ENCODE assay signal across 11 mouse cellular contexts in the genomic region with DNA sequence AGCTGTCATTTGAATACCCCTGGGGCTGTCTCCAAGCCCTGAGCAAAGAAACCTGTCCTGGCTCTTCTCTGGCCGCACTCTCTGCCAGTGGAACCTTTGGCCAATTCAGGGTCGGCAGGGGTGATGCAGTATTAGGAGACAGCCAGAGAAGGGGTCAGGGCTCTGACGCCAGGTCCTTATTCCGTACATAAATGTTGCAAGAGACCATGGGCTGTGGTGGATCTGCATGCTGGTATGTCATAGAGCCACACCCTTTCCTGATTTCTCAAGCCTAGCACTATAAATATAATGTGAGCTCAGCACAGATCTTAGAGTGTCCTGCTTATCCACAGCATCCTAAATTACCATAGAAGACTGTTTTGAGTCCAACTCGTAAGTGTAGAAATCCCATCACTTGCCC.
DNase-seq lines count a peak whose midpoint lies in the region; ATAC-seq lines count a peak whose summit lies in the region.
"Had no signal": no experiment of that assay in that cellular context is flagged by ENCODE, and none has a peak within 500 bp of the region (broad histone marks: within the 10 kb centered on the region; RNA-seq: fewer than 3 reads in every experiment).

No protein-coding gene starts in this region.

- no peak overlapping the region for H3K4me2 ChIP-seq in heart, embryonic 15.5 days
- H3K4me2 ChIP-seq: forebrain, embryonic 15.5 days; liver, embryonic 15.5 days had no signal

- no peaks in the 10 kb centered on the region for H3K9me3 ChIP-seq in heart, embryonic 15.5 days (replicated peaks)
- H3K9me3 ChIP-seq: forebrain, embryonic 15.5 days; liver, embryonic 15.5 days had no signal

- intact Hi-C loops in heart, postnatal 36 days (cut with DNase I) = no loop called here

- no peak overlapping the region for H3K9ac ChIP-seq in heart, embryonic 15.5 days
- H3K9ac ChIP-seq: forebrain, embryonic 15.5 days; liver, embryonic 15.5 days had no signal

- H3K36me3 ChIP-seq in heart, embryonic 15.5 days = no peaks in the 10 kb centered on the region
- H3K36me3 ChIP-seq: forebrain, embryonic 15.5 days; liver, embryonic 15.5 days had no signal

- DNase-seq in heart, postnatal 36 days = no peak
- peak; percentile 71 for DNase-seq in 416B (ENCODE audit: low read depth)
- peak; percentile 79 for DNase-seq in lung, postnatal 36 days
- no peak for DNase-seq in spleen, postnatal 14 days (ENCODE audit: low spot score in 2 of 2)
- no peak for DNase-seq in frontal cortex, postnatal 14 days (ENCODE audit: low spot score in 2 of 2)

- no peak for ATAC-seq in heart, embryonic 15.5 days (replicated peaks; ENCODE audit: insufficient number of reproducible peaks, insufficient read depth, low FRiP score, low read depth)
- peak; percentile 71 for ATAC-seq in common myeloid progenitor, adult 5-6 weeks (replicated peaks; ENCODE audit: low read depth, poor library complexity, severe bottlenecking)
- ATAC-seq: activated CD4-positive, CD25-positive, alpha-beta regulatory T cell, adult 4 months; forebrain, embryonic 15.5 days; inflammation-experienced regulatory T-cells, adult 6 months had no signal

- H3K4me3 ChIP-seq in heart, embryonic 15.5 days = no peak overlapping the region
- H3K4me3 ChIP-seq: forebrain, embryonic 15.5 days; liver, embryonic 15.5 days had no signal

- peak overlapping the region; percentile 26; the same call in 1 of the 2 replicates for H3K27ac ChIP-seq in heart, embryonic 15.5 days
- H3K27ac ChIP-seq: forebrain, embryonic 15.5 days; liver, embryonic 15.5 days had no signal

- no peaks in the 10 kb centered on the region for H3K27me3 ChIP-seq in heart, embryonic 15.5 days
- H3K27me3 ChIP-seq: forebrain, embryonic 15.5 days; liver, embryonic 15.5 days had no signal

- peaks cover 48% of the 10 kb centered on the region for H3K4me1 ChIP-seq in heart, embryonic 15.5 days (replicated peaks)

- WGBS in heart, embryonic 15.5 days = 59% methylated on average over 5 of the region's 5 CpGs

Comparison
In these comparisons a context has a peak if more than half of its experiments do, and no peak if none do; other contexts are left out.
1. DNase-seq: peak in 416B (single experiment) and lung, postnatal 36 days (single experiment); none in heart, postnatal 36 days (0 of 2), spleen, postnatal 14 days (0 of 2) and frontal cortex, postnatal 14 days (0 of 2).